Mouse (Mus musculus): ENCODE data around the gene Gng5.

Gng5 gene

GRCm38 (mm10) chr3:146540521-146541273 lies 41.1 kb downstream of the Gng5 start:
- in situ Hi-C loops (cut with MboI, MseI) = no loop called here

GRCm38 (mm10) chr3:146543632-146544031 lies 44.0 kb downstream of the Gng5 start:
- in situ Hi-C loops (cut with MboI, MseI) = no loop called here

GRCm38 (mm10) chr3:146554816-146555215 lies 55.2 kb downstream of the Gng5 start:
- in situ Hi-C loops (cut with MboI, MseI) = no loop called here
